Mouse (Mus musculus) limb, embryonic 15.5 days (tissue): ENCODE measurements at regions not wholly inside any gene's neighbourhood (a gene's known extent, or its start where the extent isn't known, plus 50 kb on each side); places are given as distances from the start of the nearest gene placed in this dataset.

Experiments
- ATAC-seq: fragments of 200-750 bp; cut with Nextera tagmentation; 2 replicates; pipeline ENCODE4 v1.8.0; 2017; ENCODE audit warnings: low read depth, moderate TSS enrichment; ENCODE audit not compliant: insufficient number of reproducible peaks, low FRiP score, low TSS enrichment
- H3K27ac ChIP-seq: fragments of 300-500 bp; sonication (generic); 2 replicates; pipeline ENCODE4 v1.5.1; 2015; ENCODE audit warnings: moderate library complexity, mild to moderate bottlenecking, inconsistent platforms
- H3K27me3 ChIP-seq: fragments of 300-500 bp; sonication (generic); 2 replicates; pipeline ENCODE4 v1.6.1; 2015; ENCODE audit warnings: inconsistent platforms
- H3K36me3 ChIP-seq: fragments of 300-500 bp; sonication (generic); 2 replicates; pipeline ENCODE4 v1.6.1; 2015; ENCODE audit warnings: inconsistent platforms
- H3K4me1 ChIP-seq: fragments of 300-500 bp; sonication (generic); 2 replicates; pipeline ENCODE4 v1.6.1; 2015; ENCODE audit warnings: inconsistent platforms
- H3K4me2 ChIP-seq: fragments of 300-500 bp; sonication (generic); 2 replicates; pipeline ENCODE4 v1.6.1; 2015; ENCODE audit warnings: mild to moderate bottlenecking, inconsistent platforms
- H3K4me3 ChIP-seq: fragments of 300-500 bp; sonication (generic); 2 replicates; pipeline ENCODE4 v1.5.1; 2015; ENCODE audit warnings: mild to moderate bottlenecking, inconsistent platforms
- H3K9ac ChIP-seq: fragments of 300-500 bp; sonication (generic); 2 replicates; pipeline ENCODE4 v1.6.1; 2015; ENCODE audit warnings: inconsistent platforms
- H3K9me3 ChIP-seq: fragments of 300-500 bp; sonication (generic); 2 replicates; pipeline ENCODE4 v1.6.1; 2016; ENCODE audit warnings: inconsistent platforms
- WGBS: fragments of 180-500 bp; shearing (Covaris S2); methylation state at CpG from one replicate; pipeline ENCODE4 v1.1.7; 2015; 5-methylcytosine and 5-hydroxymethylcytosine counted together

DNA sequence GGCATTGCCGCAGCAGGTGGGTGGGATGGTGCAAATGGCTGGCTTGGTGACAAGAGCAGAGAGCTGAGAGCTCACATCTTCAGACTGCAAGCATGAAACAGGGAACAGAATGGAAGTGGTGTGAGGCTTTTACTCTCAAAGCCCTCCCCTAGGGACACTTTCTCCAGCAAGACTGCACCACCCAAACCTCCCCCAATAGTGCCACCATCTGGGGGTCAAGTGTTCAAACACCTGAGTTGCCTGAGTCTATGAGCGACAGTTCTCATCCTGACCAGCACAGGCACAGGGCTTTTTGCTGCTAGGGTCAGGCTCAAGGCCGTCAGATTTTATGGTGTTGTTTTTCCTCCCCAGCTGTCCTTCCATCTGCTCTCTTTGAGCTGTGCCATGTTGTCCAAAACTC, 337.9 kb upstream of the Eif4g2 start:
- WGBS, result 71% methylated on average over 3 of the region's 3 CpGs
- Histone ChIP-seq H3K4me3 (no peak overlapping the region), H3K9me3 (no peaks in the 10 kb centered on the region), H3K4me1 (no peaks in the 10 kb centered on the region), H3K27ac (no peak overlapping the region), H3K36me3 (no peaks in the 10 kb centered on the region), H3K9ac (no peak overlapping the region), H3K4me2 (no peak overlapping the region), H3K27me3 (no peaks in the 10 kb centered on the region)
- ATAC-seq, result no peak

GRCm38 (mm10) chr7:111417735-111418134, 334.9 kb upstream of the Eif4g2 start:
- no peaks in the 10 kb centered on the region for H3K36me3 ChIP-seq
- no peaks in the 10 kb centered on the region for H3K27me3 ChIP-seq
- WGBS, result 45% methylated on average over 3 of the region's 3 CpGs
- H3K9ac ChIP-seq, result no peak overlapping the region
- no peak overlapping the region for H3K4me3 ChIP-seq
- H3K4me1 ChIP-seq, result no peaks in the 10 kb centered on the region
- ATAC-seq, result no peak
- H3K9me3 ChIP-seq, result no peaks in the 10 kb centered on the region
- H3K27ac ChIP-seq, result no peak overlapping the region
- H3K4me2 ChIP-seq, result no peak overlapping the region

GRCm38 (mm10) chr7:111416061-111416460, 333.2 kb upstream of the Eif4g2 start:
- WGBS, result 78% methylated on average over 6 of the region's 6 CpGs
- no peak for ATAC-seq
- no peak overlapping the region for H3K27ac ChIP-seq
- no peaks in the 10 kb centered on the region for H3K4me1 ChIP-seq
- no peaks in the 10 kb centered on the region for H3K27me3 ChIP-seq
- H3K9ac ChIP-seq, result no peak overlapping the region
- H3K4me2 ChIP-seq, result no peak overlapping the region
- H3K36me3 ChIP-seq, result no peaks in the 10 kb centered on the region
- H3K9me3 ChIP-seq, result no peaks in the 10 kb centered on the region
- H3K4me3 ChIP-seq, result no peak overlapping the region

DNA sequence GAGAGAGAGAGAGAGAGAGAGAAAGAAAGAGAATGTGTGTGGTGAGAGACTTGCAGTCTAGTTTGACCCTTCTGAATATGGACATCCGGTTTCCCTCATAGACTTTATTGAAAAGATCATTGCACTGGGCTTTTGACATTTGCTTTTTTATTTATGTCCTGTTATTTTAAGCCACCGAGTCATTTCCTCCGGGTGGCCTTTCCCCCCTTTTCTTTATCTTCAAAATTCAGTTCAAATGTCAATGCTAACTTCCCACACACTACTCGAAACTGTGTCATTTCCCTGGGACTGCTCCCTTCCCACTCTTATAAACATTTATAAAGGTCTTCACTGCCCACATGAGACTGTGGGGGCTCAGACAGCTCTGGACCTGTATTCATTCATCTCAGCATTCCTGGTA, 330.9 kb upstream of the Eif4g2 start:
- H3K4me1 ChIP-seq, result no peaks in the 10 kb centered on the region
- no peak overlapping the region for H3K4me3 ChIP-seq
- H3K4me2 ChIP-seq, result no peak overlapping the region
- no peaks in the 10 kb centered on the region for H3K36me3 ChIP-seq
- H3K9me3 ChIP-seq, result no peaks in the 10 kb centered on the region
- no peak for ATAC-seq
- H3K27ac ChIP-seq, result no peak overlapping the region
- no peaks in the 10 kb centered on the region for H3K27me3 ChIP-seq
- 60% methylated on average over 4 of the region's 4 CpGs for WGBS
- no peak overlapping the region for H3K9ac ChIP-seq

GRCm38 (mm10) chr7:111412957-111413356, 330.1 kb upstream of the Eif4g2 start:
- no peak overlapping the region for H3K4me2 ChIP-seq
- H3K27ac ChIP-seq, result no peak overlapping the region
- H3K4me3 ChIP-seq, result no peak overlapping the region
- H3K27me3 ChIP-seq, result no peaks in the 10 kb centered on the region
- no peak for ATAC-seq
- WGBS, result 66% methylated on average over 2 of the region's 2 CpGs
- no peaks in the 10 kb centered on the region for H3K4me1 ChIP-seq
- no peak overlapping the region for H3K9ac ChIP-seq
- H3K9me3 ChIP-seq, result no peaks in the 10 kb centered on the region
- H3K36me3 ChIP-seq, result no peaks in the 10 kb centered on the region

- Histone ChIP-seq H3K27me3 (no peaks in the 10 kb centered on the region), H3K9me3 (no peaks in the 10 kb centered on the region), H3K36me3 (no peaks in the 10 kb centered on the region), H3K9ac (no peak overlapping the region), H3K4me3 (no peak overlapping the region), H3K4me1 (no peaks in the 10 kb centered on the region), H3K27ac (no peak overlapping the region), H3K4me2 (no peak overlapping the region)
- WGBS, result 86% methylated on average over 5 of the region's 5 CpGs
- no peak for ATAC-seq
Measured at GRCm38 (mm10) chr7:111411386-111411960, 328.6 kb upstream of the Eif4g2 start.

- Histone ChIP-seq H3K4me3 (no peak overlapping the region), H3K4me1 (no peaks in the 10 kb centered on the region), H3K27ac (no peak overlapping the region), H3K4me2 (no peak overlapping the region), H3K9me3 (no peaks in the 10 kb centered on the region), H3K9ac (no peak overlapping the region), H3K27me3 (no peaks in the 10 kb centered on the region), H3K36me3 (no peaks in the 10 kb centered on the region)
- no peak for ATAC-seq
- 70% methylated on average over 2 of the region's 2 CpGs for WGBS
Measured at GRCm38 (mm10) chr7:111395972-111396371, 313.1 kb upstream of the Eif4g2 start.

DNA sequence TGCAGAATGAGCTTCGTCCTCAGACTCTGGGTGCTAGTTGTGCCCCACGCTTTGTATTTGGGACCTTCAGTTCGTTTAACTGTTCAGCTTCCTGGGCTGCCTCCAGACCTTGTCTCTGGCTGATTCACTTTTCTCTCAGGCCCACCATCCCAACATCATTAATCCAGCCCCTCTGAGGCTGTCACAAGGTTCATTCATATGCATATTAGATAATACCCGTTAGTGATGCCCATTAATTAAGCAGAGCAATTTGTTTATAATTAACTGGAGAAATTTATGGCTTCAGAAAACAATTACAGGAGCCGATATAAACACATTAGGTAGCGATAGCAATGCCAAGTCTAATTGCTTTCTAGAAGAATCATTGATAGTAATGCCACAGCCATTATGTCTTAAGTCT, 312.3 kb upstream of the Eif4g2 start:
- H3K27me3 ChIP-seq, result no peaks in the 10 kb centered on the region
- WGBS, result 68% methylated on average over 6 of the region's 6 CpGs
- no peak overlapping the region for H3K4me3 ChIP-seq
- H3K27ac ChIP-seq, result no peak overlapping the region
- H3K9ac ChIP-seq, result no peak overlapping the region
- no peak overlapping the region for H3K4me2 ChIP-seq
- H3K4me1 ChIP-seq, result no peaks in the 10 kb centered on the region
- H3K36me3 ChIP-seq, result no peaks in the 10 kb centered on the region
- no peaks in the 10 kb centered on the region for H3K9me3 ChIP-seq
- ATAC-seq, result no peak

GRCm38 (mm10) chr7:111393846-111394245, 311.0 kb upstream of the Eif4g2 start:
- no peaks in the 10 kb centered on the region for H3K36me3 ChIP-seq

DNA sequence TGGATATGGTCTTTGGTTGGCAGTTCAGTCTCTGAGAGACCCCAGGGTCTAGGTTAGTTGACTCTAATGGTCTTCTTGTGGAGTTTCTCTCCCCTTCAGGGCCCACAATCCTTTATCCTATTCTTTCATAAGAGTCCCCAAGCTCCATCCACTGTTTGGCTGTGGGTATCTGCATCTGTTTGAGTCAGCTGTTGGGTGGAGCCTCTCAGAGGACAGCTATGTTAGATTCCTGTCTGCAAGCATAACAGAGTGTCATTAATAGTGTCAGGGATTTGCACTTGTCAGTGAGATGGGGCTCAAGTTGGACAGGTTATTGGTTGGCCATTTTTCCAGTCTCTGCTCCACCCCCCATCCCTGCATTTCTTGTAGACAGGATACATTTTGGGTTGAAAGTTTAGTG, 306.9 kb upstream of the Eif4g2 start:
- Histone ChIP-seq H3K27me3 (no peaks in the 10 kb centered on the region), H3K9me3 (no peaks in the 10 kb centered on the region), H3K4me1 (no peaks in the 10 kb centered on the region), H3K36me3 (no peaks in the 10 kb centered on the region), H3K4me3 (no peak overlapping the region), H3K9ac (no peak overlapping the region), H3K27ac (no peak overlapping the region), H3K4me2 (no peak overlapping the region)
- ATAC-seq, result no peak

More at GRCm38 (mm10) chr7:111393846-111394245, 311.0 kb upstream of the Eif4g2 start:
- ATAC-seq, result no peak
- Histone ChIP-seq H3K4me1 (no peaks in the 10 kb centered on the region), H3K9me3 (no peaks in the 10 kb centered on the region), H3K27me3 (no peaks in the 10 kb centered on the region), H3K27ac (no peak overlapping the region), H3K9ac (no peak overlapping the region), H3K4me3 (no peak overlapping the region), H3K4me2 (no peak overlapping the region)

GRCm38 (mm10) chr7:111374534-111374933, 291.7 kb upstream of the Eif4g2 start:
- no peaks in the 10 kb centered on the region for H3K9me3 ChIP-seq
- peaks cover 12% of the 10 kb centered on the region for H3K4me1 ChIP-seq
- no peak overlapping the region for H3K4me3 ChIP-seq
- H3K9ac ChIP-seq, result no peak overlapping the region
- H3K27ac ChIP-seq, result no peak overlapping the region
- H3K27me3 ChIP-seq, result no peaks in the 10 kb centered on the region
- ATAC-seq, result no peak
- no peaks in the 10 kb centered on the region for H3K36me3 ChIP-seq
- H3K4me2 ChIP-seq, result no peak overlapping the region
- WGBS, result 83% methylated on average over 7 of the region's 7 CpGs

DNA sequence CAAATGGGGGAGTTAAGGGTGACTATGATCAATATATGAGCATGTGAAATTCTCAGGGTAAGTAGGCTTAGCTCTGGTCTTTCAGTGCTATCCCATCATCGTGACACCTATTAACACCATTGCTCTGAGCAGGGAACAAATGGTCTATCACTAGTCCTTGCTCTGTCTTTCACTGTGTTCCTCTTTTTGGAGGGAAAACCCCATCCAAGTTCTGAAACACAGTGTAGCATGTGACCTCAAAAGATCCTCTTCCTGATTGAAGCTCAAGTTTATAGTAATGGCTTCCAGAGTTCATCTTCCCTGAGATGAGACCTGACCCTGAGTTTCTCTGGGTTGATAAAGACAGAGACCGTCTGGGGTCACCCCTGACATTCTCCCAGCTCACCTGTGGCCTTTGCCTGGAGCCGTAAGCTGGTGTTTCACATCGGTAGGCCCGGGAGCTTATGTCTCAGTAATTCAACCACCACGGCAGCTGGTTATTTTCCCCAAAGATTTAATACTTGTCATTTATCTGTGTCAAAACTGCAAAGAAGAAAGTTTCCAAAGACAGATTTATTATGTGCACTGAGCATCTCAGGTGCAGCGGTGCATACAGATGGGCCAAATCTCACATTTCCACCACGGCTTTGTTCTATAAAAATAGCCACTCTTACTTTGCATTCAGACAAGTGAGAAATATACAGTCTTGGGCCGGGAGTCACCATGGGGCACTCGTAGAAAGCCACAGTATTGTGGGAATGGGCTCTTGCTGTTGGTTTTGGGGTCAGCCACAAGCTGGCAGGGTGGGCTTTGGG, 290.7 kb upstream of the Eif4g2 start:
- Histone ChIP-seq H3K27ac (no peak overlapping the region), H3K9ac (no peak overlapping the region), H3K4me3 (no peak overlapping the region), H3K4me2 (no peak overlapping the region), H3K4me1 (peaks cover 12% of the 10 kb centered on the region), H3K9me3 (no peaks in the 10 kb centered on the region), H3K36me3 (no peaks in the 10 kb centered on the region), H3K27me3 (no peaks in the 10 kb centered on the region)
- no peak for ATAC-seq
- WGBS, result 66% methylated on average over 10 of the region's 10 CpGs
